Mouse (Mus musculus): Measurements from ENCODE around the gene Abcg1. TPM values are rescaled to one million over a fixed set of nuclear protein-coding genes. Genes with fewer than 3 reads are reported as not detected.

Gene Abcg1
- polyA plus RNA-seq, 1 experiment from 2014 or later = 5.4 TPM

DNA sequence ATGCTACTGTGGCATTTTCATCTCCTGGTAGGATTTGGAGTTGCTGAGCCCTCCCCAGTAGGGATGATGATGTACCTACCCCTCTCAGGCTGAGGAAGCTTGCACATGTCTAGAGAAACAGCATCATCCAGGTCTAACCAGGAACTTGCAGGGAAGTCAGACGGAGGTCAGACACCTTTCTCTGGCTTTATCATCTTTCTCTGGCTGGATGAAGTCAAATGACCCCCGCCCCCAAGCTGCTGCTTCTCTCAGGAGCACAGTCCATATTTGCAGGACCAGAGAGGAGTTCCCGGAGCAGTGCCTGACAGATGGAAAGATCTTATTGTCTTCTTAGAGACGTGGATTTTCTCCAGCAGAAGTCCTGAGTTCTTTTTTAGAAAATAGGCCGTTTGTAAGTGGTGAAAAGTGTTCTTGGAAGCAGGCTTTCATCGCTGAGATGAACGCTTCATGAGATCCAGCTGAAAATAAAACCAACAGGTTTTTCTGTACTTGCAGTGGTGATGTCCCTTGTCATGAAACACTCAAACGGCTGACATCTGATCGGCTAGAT lies 28.6 kb upstream of the Abcg1 start:
- Histone ChIP-seq H3K27me3 (replicated peaks) (no peaks in the 10 kb centered on the region), H3K36me3 (no peaks in the 10 kb centered on the region), H3K4me2 (no peak overlapping the region), H3K9me3 (replicated peaks) (peaks cover 3% of the 10 kb centered on the region; the same call in 1 of the 2 replicates), H3K4me3 (no peak overlapping the region), H3K27ac (no peak overlapping the region), H3K4me1 (peaks cover 31% of the 10 kb centered on the region), H3K9ac (no peak overlapping the region)
- no peak for ATAC-seq
- 67% methylated on average over 9 of the region's 9 CpGs for WGBS (ENCODE audit: insufficient replicate concordance)

DNA sequence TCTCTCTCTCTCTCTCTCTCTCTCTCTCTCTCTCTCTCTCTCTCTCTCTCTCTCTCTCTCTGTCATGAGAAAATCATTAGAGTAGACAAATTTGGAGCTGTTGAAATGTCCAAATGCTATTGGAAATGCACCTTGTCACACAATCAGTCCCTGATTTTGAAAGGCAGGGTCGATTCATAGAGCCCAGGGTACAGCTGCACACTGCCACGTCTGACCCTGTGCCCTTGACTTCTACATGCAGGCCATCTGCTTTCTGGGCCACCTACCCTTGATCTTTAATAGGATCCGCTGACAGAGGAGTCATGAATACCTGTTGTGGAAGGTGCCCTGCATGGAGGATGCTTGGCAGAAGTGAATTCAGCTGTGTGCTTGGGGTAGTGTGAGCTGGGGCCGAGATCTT lies 28.1 kb upstream of the Abcg1 start:
- H3K4me3 ChIP-seq = no peak overlapping the region
- H3K4me1 ChIP-seq = peaks cover 31% of the 10 kb centered on the region
- ATAC-seq = no peak
- H3K9me3 ChIP-seq (replicated peaks) = peaks cover 3% of the 10 kb centered on the region; the same call in 1 of the 2 replicates
- no peaks in the 10 kb centered on the region for H3K36me3 ChIP-seq
- no peak overlapping the region for H3K9ac ChIP-seq
- no peaks in the 10 kb centered on the region for H3K27me3 ChIP-seq (replicated peaks)
- WGBS (ENCODE audit: insufficient replicate concordance) = 78% methylated on average over 4 of the region's 4 CpGs
- H3K27ac ChIP-seq = no peak overlapping the region
- no peak overlapping the region for H3K4me2 ChIP-seq

DNA sequence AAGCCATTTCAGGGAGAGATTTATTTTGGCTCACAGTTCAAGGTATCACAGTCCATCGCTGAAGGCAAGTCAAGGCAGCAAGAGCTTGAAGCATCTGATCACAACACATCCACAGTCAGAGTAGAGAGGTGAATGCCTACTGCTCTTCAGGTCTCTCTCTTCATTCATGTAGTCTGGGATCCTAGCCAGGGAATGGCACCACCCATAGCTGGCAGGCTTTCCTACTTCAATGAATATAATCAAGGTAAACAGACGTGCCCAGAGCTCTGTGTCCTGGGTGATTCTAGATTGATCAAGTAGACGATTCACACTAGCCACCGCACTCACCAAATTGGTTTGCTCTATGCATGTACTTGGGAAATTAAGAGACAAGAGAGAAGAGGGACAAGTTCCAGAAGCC lies 25.1 kb upstream of the Abcg1 start:
- no peak for ATAC-seq
- H3K27me3 ChIP-seq (replicated peaks) = peaks cover 8% of the 10 kb centered on the region; the same call in 1 of the 2 replicates
- H3K4me2 ChIP-seq = no peak overlapping the region
- peaks cover 3% of the 10 kb centered on the region; the same call in 1 of the 2 replicates for H3K9me3 ChIP-seq (replicated peaks)
- no peak overlapping the region for H3K27ac ChIP-seq
- H3K4me1 ChIP-seq = peaks cover 50% of the 10 kb centered on the region
- H3K9ac ChIP-seq = no peak overlapping the region
- WGBS (ENCODE audit: insufficient replicate concordance) = 96% methylated on average over 4 of the region's 4 CpGs
- H3K36me3 ChIP-seq = no peaks in the 10 kb centered on the region
- no peak overlapping the region for H3K4me3 ChIP-seq

DNA sequence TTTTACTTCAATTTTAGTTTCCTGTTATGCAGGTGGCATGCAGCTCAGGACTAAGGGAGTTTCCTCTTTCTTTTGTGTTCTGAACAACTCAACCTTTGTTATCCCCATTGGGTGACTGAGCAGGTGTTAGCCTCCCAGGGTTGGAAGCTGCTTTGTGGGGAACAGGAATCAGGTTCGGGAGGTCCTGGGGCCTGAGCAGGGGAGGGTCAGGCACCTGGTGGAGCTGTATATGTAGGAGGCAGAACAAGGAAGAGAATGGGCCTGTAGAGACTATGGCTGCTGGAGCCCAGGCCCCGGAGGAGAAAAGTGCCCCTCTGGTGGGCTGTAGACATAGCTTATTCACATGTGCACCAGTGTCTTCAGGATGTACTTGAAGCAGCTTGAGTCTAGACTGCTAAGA lies 24.2 kb upstream of the Abcg1 start:
- Histone ChIP-seq H3K4me2 (peak overlapping the region; percentile 63), H3K27me3 (replicated peaks) (peaks cover 8% of the 10 kb centered on the region; the same call in 1 of the 2 replicates), H3K36me3 (no peaks in the 10 kb centered on the region), H3K27ac (peak overlapping the region; percentile 87), H3K4me3 (no peak overlapping the region), H3K9me3 (replicated peaks) (peaks cover 3% of the 10 kb centered on the region; the same call in 1 of the 2 replicates), H3K9ac (peak overlapping the region; percentile 57), H3K4me1 (peaks cover 57% of the 10 kb centered on the region)
- ATAC-seq = no peak
- WGBS (ENCODE audit: insufficient replicate concordance) = 48% methylated on average over 2 of the region's 2 CpGs

DNA sequence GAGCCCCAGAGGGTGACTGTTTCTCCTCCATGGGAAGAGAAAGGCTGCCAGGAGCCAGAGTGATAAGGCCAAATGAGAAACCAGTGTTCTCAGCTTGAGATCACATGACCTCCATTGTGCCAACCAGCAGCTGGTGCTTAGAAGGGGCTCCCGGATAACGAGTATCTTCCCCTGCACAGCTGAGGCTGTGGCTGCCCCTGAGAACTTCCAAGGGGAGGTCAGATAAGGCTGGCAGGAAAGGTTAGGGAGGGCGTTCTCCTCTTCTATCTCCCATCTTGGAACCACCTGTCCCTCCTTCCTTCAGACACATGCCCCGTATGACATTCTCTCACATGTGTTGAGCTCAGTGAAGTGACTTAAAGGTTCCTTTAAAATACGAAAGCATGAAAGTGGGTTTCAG lies 23.3 kb upstream of the Abcg1 start:
- ATAC-seq = peak; percentile 97
- peaks cover 64% of the 10 kb centered on the region for H3K4me1 ChIP-seq
- 9% methylated on average over 5 of the region's 5 CpGs for WGBS (ENCODE audit: insufficient replicate concordance)
- peak overlapping the region; percentile 57 for H3K9ac ChIP-seq
- H3K9me3 ChIP-seq (replicated peaks) = peaks cover 3% of the 10 kb centered on the region; the same call in 1 of the 2 replicates
- H3K27ac ChIP-seq = peak overlapping the region; percentile 87
- H3K4me3 ChIP-seq = peak overlapping the region; percentile 18
- no peaks in the 10 kb centered on the region for H3K36me3 ChIP-seq
- peak overlapping the region; percentile 63 for H3K4me2 ChIP-seq
- peaks cover 8% of the 10 kb centered on the region; the same call in 1 of the 2 replicates for H3K27me3 ChIP-seq (replicated peaks)

DNA sequence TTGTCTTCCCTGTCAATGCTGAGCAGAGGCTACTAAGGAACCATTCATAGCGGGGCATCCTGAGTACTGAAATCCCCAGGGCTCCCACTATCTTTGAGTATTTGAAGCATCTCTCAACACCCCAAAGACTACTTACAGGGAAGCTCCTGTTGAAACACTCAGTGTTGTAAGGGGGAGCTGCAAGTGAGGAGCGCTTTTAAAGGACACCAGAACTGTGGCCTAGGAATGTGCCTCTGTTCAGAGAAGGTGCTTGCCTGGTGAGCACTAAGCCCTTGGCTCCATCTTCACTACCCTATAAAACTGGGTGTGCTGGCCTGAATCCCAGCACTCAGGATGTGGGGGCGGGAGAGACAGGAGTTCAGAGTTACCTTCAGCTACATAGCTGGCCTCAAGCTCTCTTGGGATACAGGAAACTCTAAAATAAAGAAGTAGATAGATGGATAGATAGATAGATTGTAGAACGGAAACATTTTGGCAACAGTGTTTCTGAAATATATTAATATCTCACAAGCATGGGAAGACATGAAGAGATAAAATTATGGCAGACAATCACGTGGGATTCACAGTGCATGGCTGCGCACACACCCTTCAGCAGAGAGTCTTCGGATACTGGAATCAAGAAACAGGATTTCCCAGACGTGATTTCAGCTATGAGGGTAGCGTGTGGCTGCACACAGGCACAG lies 22.7 kb upstream of the Abcg1 start:
- peak overlapping the region; percentile 87 for H3K27ac ChIP-seq
- no peak overlapping the region; the same call in 1 of the 2 replicates for H3K9ac ChIP-seq
- peak overlapping the region; percentile 63 for H3K4me2 ChIP-seq
- no peaks in the 10 kb centered on the region for H3K36me3 ChIP-seq
- H3K4me3 ChIP-seq = no peak overlapping the region
- 69% methylated on average over 9 of the region's 9 CpGs for WGBS (ENCODE audit: insufficient replicate concordance)
- H3K9me3 ChIP-seq (replicated peaks) = peaks cover 3% of the 10 kb centered on the region; the same call in 1 of the 2 replicates
- H3K27me3 ChIP-seq (replicated peaks) = peaks cover 8% of the 10 kb centered on the region; the same call in 1 of the 2 replicates
- ATAC-seq = 0 out of 2 replicates have a peak, but pooled peaks have one; percentile 10
- peaks cover 67% of the 10 kb centered on the region for H3K4me1 ChIP-seq

DNA sequence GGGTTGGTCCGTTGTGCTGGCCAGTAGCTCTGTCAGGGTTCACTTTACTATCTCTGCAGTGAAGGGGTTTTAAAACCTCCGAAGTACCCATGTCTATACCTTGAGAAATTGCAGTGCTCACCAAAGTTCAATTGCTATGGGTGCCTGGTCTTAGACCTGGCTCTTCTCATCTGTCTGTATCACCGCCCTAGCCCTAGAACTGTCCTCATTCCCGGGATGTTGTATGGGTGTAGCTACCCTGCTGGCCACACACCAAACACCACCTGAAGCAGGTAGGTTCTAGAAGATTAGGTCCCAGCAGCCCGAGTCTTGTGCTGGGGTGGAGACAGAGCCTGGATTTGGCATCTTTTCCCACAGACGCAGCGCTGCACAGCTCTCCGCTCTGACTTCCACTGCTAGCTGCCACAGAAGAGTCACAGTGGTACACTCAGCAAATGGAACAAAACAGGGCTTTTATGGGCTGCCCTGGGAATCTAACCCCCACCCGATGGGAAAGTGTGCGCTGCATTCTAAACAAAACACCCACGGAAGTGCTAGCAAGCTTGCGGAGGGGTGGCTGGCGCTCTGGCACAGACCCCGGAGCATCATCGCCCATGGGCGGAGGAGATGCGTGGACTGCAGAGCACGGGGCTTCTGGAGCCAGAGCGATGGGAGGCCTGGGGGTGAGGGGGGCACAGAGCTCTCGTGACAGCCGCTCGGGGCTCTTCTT lies 21.2 kb upstream of the Abcg1 start:
- Histone ChIP-seq H3K4me1 (peaks cover 59% of the 10 kb centered on the region), H3K27ac (no peak overlapping the region), H3K4me2 (no peak overlapping the region), H3K4me3 (no peak overlapping the region), H3K27me3 (replicated peaks) (peaks cover 8% of the 10 kb centered on the region; the same call in 1 of the 2 replicates), H3K9me3 (replicated peaks) (peaks cover 3% of the 10 kb centered on the region; the same call in 1 of the 2 replicates), H3K9ac (no peak overlapping the region), H3K36me3 (no peaks in the 10 kb centered on the region)
- no peak for ATAC-seq
- WGBS (ENCODE audit: insufficient replicate concordance) = 84% methylated on average over 22 of the region's 22 CpGs

DNA sequence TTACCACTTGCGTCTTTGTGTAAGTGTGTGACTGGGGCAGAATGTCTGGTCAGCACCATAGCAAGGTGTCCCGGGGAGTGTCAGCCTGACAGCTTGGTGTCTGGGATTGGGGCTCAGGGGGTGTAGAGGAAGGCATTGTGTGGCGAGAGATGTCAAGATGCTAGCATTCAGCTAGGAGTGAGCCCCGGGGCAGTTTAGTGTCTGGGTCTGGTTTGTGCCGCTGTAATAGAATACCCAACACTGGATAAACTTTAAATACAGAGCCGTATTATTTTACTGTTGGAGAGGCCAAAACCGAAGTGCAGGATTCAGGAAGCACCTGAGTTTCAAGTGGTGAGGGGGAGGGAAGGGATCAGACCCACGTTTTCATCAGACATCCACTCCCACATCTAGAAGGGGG lies 20.1 kb upstream of the Abcg1 start:
- Histone ChIP-seq H3K4me1 (peaks cover 59% of the 10 kb centered on the region), H3K9ac (no peak overlapping the region), H3K9me3 (replicated peaks) (no peaks in the 10 kb centered on the region), H3K36me3 (no peaks in the 10 kb centered on the region), H3K27me3 (replicated peaks) (peaks cover 8% of the 10 kb centered on the region; the same call in 1 of the 2 replicates), H3K27ac (no peak overlapping the region), H3K4me3 (no peak overlapping the region), H3K4me2 (no peak overlapping the region)
- no peak for ATAC-seq
- WGBS (ENCODE audit: insufficient replicate concordance) = 73% methylated on average over 8 of the region's 8 CpGs

DNA sequence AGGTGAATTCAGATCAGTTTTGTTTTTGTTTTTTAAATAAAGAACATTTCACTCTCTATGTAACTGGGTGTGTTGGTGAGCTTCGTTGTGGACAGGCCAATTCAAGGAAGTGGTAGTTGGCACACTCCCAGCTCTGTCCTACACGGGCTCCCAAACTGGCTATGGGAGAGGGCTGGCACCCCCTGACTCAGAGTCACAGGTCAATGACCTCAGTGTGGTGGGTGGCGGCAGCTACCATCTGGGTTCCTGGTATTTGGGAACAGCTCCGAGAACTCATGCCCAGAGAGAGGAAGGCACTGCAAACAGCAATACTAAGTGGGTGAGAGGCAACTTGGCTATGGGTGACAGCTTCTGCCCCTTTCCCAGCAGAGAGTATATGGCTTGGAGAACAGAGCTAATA lies 19.1 kb upstream of the Abcg1 start:
- 68% methylated on average over 4 of the region's 4 CpGs for WGBS (ENCODE audit: insufficient replicate concordance)
- no peak for ATAC-seq
- H3K4me3 ChIP-seq = no peak overlapping the region
- H3K9me3 ChIP-seq (replicated peaks) = no peaks in the 10 kb centered on the region
- no peak overlapping the region for H3K27ac ChIP-seq
- no peak overlapping the region for H3K9ac ChIP-seq
- no peaks in the 10 kb centered on the region for H3K36me3 ChIP-seq
- H3K4me2 ChIP-seq = no peak overlapping the region
- peaks cover 8% of the 10 kb centered on the region; the same call in 1 of the 2 replicates for H3K27me3 ChIP-seq (replicated peaks)
- H3K4me1 ChIP-seq = peaks cover 55% of the 10 kb centered on the region

DNA sequence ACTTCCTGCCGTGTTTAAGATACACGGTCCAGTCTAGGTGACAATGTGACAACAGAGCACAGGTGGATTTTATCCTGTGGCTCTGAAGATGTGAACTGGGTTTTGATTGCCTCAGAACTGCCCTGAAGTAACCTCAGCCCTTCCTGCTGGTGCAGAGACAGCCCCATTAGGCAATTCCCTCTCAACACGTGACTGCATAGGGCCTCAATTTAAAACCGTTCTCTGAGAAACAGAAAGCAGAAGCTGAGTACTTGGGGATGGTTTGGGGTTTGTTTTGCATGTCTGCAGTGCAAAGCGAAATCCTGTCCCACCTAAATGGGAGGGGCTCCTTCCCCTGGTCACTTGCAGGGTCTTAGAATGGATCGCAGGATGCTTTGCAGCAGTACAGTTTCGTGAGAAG lies 17.8 kb upstream of the Abcg1 start:
- H3K36me3 ChIP-seq = no peaks in the 10 kb centered on the region
- H3K27me3 ChIP-seq (replicated peaks) = peaks cover 11% of the 10 kb centered on the region; the same call in 1 of the 2 replicates
- peaks cover 43% of the 10 kb centered on the region for H3K4me1 ChIP-seq
- no peak overlapping the region for H3K9ac ChIP-seq
- ATAC-seq = no peak
- no peaks in the 10 kb centered on the region for H3K9me3 ChIP-seq (replicated peaks)
- H3K4me3 ChIP-seq = no peak overlapping the region
- H3K4me2 ChIP-seq = 0 out of 2 replicates have a peak overlapping the region, but pooled peaks have one; percentile 12
- no peak overlapping the region for H3K27ac ChIP-seq
- WGBS (ENCODE audit: insufficient replicate concordance) = 26% methylated on average over 7 of the region's 7 CpGs

DNA sequence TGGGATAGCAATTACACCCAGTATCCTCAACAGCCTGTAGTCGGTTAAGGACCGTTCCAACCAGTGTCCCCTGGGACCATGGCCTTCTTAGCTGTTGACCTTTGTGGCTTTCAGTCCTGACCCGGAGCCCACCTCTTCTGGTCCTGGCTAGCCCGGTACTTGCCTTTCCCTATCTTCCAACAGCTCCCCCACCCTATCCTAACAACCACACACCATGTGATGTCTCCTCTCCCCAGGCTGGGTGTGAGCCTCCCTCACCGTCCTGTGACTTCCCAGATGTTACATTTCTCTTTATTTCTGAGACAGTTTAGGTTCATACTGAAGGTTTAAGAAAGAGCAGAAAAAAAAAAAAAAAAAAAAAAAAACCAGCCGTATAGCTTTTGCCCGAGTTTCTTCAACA lies 17.1 kb upstream of the Abcg1 start:
- Histone ChIP-seq H3K4me3 (no peak overlapping the region), H3K27ac (no peak overlapping the region), H3K9ac (no peak overlapping the region), H3K36me3 (no peaks in the 10 kb centered on the region), H3K9me3 (replicated peaks) (no peaks in the 10 kb centered on the region), H3K4me2 (no peak overlapping the region), H3K27me3 (replicated peaks) (peaks cover 11% of the 10 kb centered on the region; the same call in 1 of the 2 replicates), H3K4me1 (peaks cover 37% of the 10 kb centered on the region)
- ATAC-seq = no peak
- WGBS (ENCODE audit: insufficient replicate concordance) = 62% methylated on average over 7 of the region's 7 CpGs

DNA sequence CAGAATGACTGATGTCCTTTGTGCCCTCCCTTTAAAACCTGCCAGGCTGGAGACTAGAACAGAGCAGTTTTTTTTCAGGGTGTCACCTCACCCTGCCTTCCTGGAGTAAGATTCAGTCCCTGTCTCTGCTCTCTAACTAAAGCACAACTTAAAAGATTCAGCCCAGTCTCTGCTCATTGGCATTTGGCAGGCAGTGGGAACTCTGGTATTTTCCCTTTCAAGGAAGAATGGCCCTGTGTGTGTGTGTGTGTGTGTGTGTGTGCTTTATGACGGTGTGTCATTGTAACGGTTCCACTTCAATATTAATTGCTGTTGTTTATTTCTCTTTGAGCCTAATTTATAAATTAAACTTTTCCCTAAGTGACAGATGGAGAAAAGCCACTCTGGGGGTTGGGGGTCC lies 14.7 kb upstream of the Abcg1 start:
- no peak for ATAC-seq
- no peaks in the 10 kb centered on the region for H3K36me3 ChIP-seq
- no peak overlapping the region for H3K4me3 ChIP-seq
- no peaks in the 10 kb centered on the region for H3K9me3 ChIP-seq (replicated peaks)
- H3K27ac ChIP-seq = no peak overlapping the region
- H3K27me3 ChIP-seq (replicated peaks) = peaks cover 8% of the 10 kb centered on the region; the same call in 1 of the 2 replicates
- no peak overlapping the region for H3K4me2 ChIP-seq
- peaks cover 21% of the 10 kb centered on the region for H3K4me1 ChIP-seq
- 74% methylated on average over 2 of the region's 2 CpGs for WGBS (ENCODE audit: insufficient replicate concordance)
- no peak overlapping the region for H3K9ac ChIP-seq
